Mouse (Mus musculus) c-Kit-positive CD71-positive TER-119-positive erythroid progenitor cells, embryonic 14.5 days (primary cell): ENCODE data around the gene Cda.
A peak's percentile ranks its signal among the peaks of the same experiment; 100 is the strongest.

Experiments
- DNase-seq: peaks from one replicate; pipeline ENCODE4 v3.0.0-alpha.2; 2013; ENCODE audit warnings: low spot score

The Cda gene

DNA sequence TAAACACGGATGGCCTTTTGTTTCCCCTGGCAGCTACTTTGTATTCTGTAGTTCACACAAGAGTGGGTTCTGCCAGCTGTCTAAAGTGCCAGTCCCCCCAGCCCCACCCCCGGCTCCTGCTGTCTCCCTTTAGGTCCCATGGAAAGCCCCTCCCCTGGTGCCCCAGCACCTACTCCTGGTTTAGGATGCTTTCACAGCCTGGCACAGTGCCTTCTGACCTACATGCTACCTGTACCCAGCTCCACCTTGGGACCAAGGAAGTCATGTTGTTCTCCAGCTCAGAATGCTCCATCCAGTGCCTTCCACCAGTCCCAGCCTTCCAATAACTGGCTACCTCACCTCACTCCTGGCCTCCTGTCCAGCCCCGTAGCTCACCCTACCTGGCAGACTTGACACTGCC is 60.8 kb downstream of the Cda start:
- no peak for DNase-seq

GRCm38 (mm10) chr4:138304340-138305104 is 63.3 kb downstream of the Cda start, which contains the start of gene Ddost:
TSS of gene Ddost (plus strand) at chr4:138304730.
- DNase-seq: peak; percentile 99

- peak; percentile 45 for DNase-seq
Measured at GRCm38 (mm10) chr4:138303742-138304141, 64.0 kb downstream of the Cda start.

DNA sequence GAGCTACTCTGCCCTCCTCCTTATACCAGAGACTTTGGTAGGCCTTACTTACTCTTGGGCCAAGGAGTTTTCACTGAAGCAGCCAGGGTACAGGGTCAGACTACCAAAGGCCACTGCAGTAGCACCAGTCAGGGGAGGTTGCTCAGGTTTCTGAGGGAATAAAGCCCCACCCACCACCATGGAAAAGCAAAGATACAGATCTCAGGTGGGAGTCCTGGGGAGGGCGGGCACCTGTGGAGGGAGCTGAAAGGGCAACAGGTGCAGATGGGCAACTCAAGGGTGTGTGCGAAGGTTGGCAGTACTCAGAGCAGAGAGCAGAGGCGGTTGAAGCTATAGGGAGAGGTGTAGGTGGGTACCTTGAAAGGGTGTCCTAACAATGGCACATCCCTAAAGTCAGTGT is 64.8 kb downstream of the Cda start:
- no peak for DNase-seq

GRCm38 (mm10) chr4:138301271-138301780 is 66.5 kb downstream of the Cda start:
- DNase-seq: no peak

- DNase-seq: no peak
Measured at GRCm38 (mm10) chr4:138293949-138294550, 73.7 kb downstream of the Cda start.

DNA sequence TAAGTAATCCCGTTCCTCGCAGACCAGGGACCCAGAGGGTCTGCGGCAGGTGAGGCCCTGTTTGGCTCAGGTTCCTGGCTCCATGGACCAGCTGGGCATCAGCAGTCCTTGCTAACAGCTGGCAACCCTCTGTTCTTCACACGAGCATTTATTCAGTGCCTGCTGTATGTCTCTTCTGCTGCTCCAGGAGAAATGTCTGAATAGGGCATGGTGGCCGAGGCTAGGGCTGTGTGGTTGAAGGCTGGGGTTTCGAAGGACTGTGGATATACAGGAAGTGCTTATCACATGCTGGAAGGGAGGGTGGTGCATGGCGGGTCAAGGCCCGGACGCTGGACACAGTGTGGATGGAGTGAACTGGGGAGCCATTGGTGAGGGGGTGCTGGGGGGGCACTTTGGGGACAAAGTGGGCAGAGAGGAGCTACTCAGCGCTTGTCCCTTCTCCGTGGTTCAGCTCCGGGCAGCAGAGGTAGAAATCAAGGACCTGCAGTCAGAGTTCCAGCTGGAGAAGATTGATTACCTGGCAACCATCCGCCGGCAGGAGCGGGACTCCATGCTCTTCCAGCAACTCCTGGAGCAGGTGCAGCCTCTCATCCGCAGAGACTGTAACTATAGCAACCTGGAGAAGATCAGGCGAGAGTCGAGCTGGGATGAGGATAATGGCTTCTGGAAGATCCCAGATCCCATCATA is 74.4 kb downstream of the Cda start:
- DNase-seq: no peak

GRCm38 (mm10) chr4:138292028-138292427 is 75.8 kb downstream of the Cda start:
- no peak for DNase-seq

GRCm38 (mm10) chr4:138288691-138289090 is 79.1 kb downstream of the Cda start:
- no peak for DNase-seq
